Mouse (Mus musculus): ENCODE data around the gene Zfp683. TPM values are rescaled to one million over a fixed set of nuclear protein-coding genes. Genes with fewer than 3 reads are reported as not detected.

Gene Zfp683
- 0.08 and 0.15 TPM in 2 replicates for polyA plus RNA-seq (2015; fragmentation: Nextera tagmentation; extraction: Ambion mirVana)

GRCm38 (mm10) chr4:134053538-134053937 is at the start of gene Zfp683:
TSS of gene Zfp683 (plus strand) at chr4:134053838.

GRCm38 (mm10) chr4:134018779-134019145 is 34.9 kb upstream of the Zfp683 start, which contains the start of gene Lin28a:
TSS of gene Lin28a (minus strand) at chr4:134018841.

GRCm38 (mm10) chr4:134060135-134060865 is 6.7 kb downstream of the Zfp683 start, which contains the start of gene Crybg2:
TSS of gene Crybg2 (plus strand) at chr4:134060815.

GRCm38 (mm10) chr4:134094923-134095547 is 41.4 kb downstream of the Zfp683 start, which contains the start of gene Cd52:
TSS of gene Cd52 (minus strand) at chr4:134095082.

GRCm38 (mm10) chr4:134101979-134102741 is 48.5 kb downstream of the Zfp683 start, which contains the start of gene Ubxn11:
TSS of gene Ubxn11 (plus strand) at chr4:134102570.

Other genes with a start within 250 kb of the Zfp683 start
- 78.2 and 78.6 TPM in 2 replicates for gene Rps6ka1, start 166.0 kb upstream of the Zfp683 start, polyA plus RNA-seq (2015; fragmentation: Nextera tagmentation; extraction: Ambion mirVana)
- gene Hmgn2, start 85.2 kb upstream of the Zfp683 start, polyA plus RNA-seq (2015; fragmentation: Nextera tagmentation; extraction: Ambion mirVana), result 1,054 and 1,194 TPM in 2 replicates
- 17.5 and 18.5 TPM in 2 replicates for gene Dhdds, start 52.9 kb upstream of the Zfp683 start, polyA plus RNA-seq (2015; fragmentation: Nextera tagmentation; extraction: Ambion mirVana)
- gene Lin28a, start 35.0 kb upstream of the Zfp683 start, polyA plus RNA-seq (2015; fragmentation: Nextera tagmentation; extraction: Ambion mirVana), result 1.3 and 2.2 TPM in 2 replicates
- gene Crybg2, start 7.0 kb downstream of the Zfp683 start, polyA plus RNA-seq (2015; fragmentation: Nextera tagmentation; extraction: Ambion mirVana), result 1.9 TPM in 2 replicates
- 274 and 378 TPM in 2 replicates for gene Cd52, start 41.2 kb downstream of the Zfp683 start, polyA plus RNA-seq (2015; fragmentation: Nextera tagmentation; extraction: Ambion mirVana)
- 3.3 and 4.5 TPM in 2 replicates for gene Ubxn11, start 48.7 kb downstream of the Zfp683 start, polyA plus RNA-seq (2015; fragmentation: Nextera tagmentation; extraction: Ambion mirVana)
- gene Sh3bgrl3, start 75.0 kb downstream of the Zfp683 start, polyA plus RNA-seq (2015; fragmentation: Nextera tagmentation; extraction: Ambion mirVana), result 386 and 481 TPM in 2 replicates
- 113 and 118 TPM in 2 replicates for gene Cep85, start 133.3 kb downstream of the Zfp683 start, polyA plus RNA-seq (2015; fragmentation: Nextera tagmentation; extraction: Ambion mirVana)
- gene Gm7534, start 149.2 kb downstream of the Zfp683 start, polyA plus RNA-seq (2015; fragmentation: Nextera tagmentation; extraction: Ambion mirVana), result not detected in 2 replicates
- not detected in 2 replicates for gene Catsper4, start 173.5 kb downstream of the Zfp683 start, polyA plus RNA-seq (2015; fragmentation: Nextera tagmentation; extraction: Ambion mirVana)
- 0.16 TPM in 2 replicates for gene Cnksr1, start 184.6 kb downstream of the Zfp683 start, polyA plus RNA-seq (2015; fragmentation: Nextera tagmentation; extraction: Ambion mirVana)
- 0.17 and 0.51 TPM in 2 replicates for gene E130218I03Rik, start 189.8 kb downstream of the Zfp683 start, polyA plus RNA-seq (2015; fragmentation: Nextera tagmentation; extraction: Ambion mirVana)
- 12.5 and 13.6 TPM in 2 replicates for gene Zfp593, start 191.8 kb downstream of the Zfp683 start, polyA plus RNA-seq (2015; fragmentation: Nextera tagmentation; extraction: Ambion mirVana)
- not detected in 2 replicates for gene Gm30191, start 193.1 kb downstream of the Zfp683 start, polyA plus RNA-seq (2015; fragmentation: Nextera tagmentation; extraction: Ambion mirVana)
- 8.5 and 9.0 TPM in 2 replicates for gene Grrp1, start 200.3 kb downstream of the Zfp683 start, polyA plus RNA-seq (2015; fragmentation: Nextera tagmentation; extraction: Ambion mirVana)
- gene Pdik1l, start 234.1 kb downstream of the Zfp683 start, polyA plus RNA-seq (2015; fragmentation: Nextera tagmentation; extraction: Ambion mirVana), result 14.1 and 15.3 TPM in 2 replicates

Data from spleen, postnatal 0 days (tissue).